Mouse (Mus musculus) heart, postnatal 0 days (tissue): ENCODE measurements at regions not wholly inside any gene's neighbourhood (a gene's known extent, or its start where the extent isn't known, plus 50 kb on each side); places are given as distances from the start of the nearest gene placed in this dataset.

Experiments used
- ATAC-seq: fragments of 200-750 bp; cut with Nextera tagmentation; 2 replicates; pipeline ENCODE4 v1.8.0; 2017; ENCODE audit warnings: low read depth, moderate number of reproducible peaks, moderate library complexity; ENCODE audit not compliant: insufficient read depth
- DNase-seq: peaks from one replicate; pipeline ENCODE4 v3.0.0-alpha.2; 2016; ENCODE audit warnings: low spot score
- H3K27ac ChIP-seq: fragments of 300-500 bp; sonication (generic); 2 replicates; pipeline ENCODE4 v1.5.1; 2014; ENCODE audit warnings: low read depth, mild to moderate bottlenecking
- H3K27me3 ChIP-seq: fragments of 300-500 bp; sonication (generic); 2 replicates; pipeline ENCODE4 v1.6.1; 2014; ENCODE audit warnings: low read length, mixed read lengths; ENCODE audit not compliant: control insufficient read depth, insufficient read depth
- H3K36me3 ChIP-seq: fragments of 300-500 bp; sonication (generic); replicated peaks from 2 replicates; pipeline ENCODE4 v1.6.1; 2014; ENCODE audit warnings: low read length, mixed read lengths; ENCODE audit not compliant: control insufficient read depth, insufficient read depth
- H3K4me1 ChIP-seq: fragments of 300-500 bp; sonication (generic); 2 replicates; pipeline ENCODE4 v1.6.1; 2014; ENCODE audit warnings: antibody characterized with exemption; ENCODE audit not compliant: control insufficient read depth, insufficient read depth
- H3K4me2 ChIP-seq: fragments of 300-500 bp; sonication (generic); 2 replicates; pipeline ENCODE4 v1.6.1; 2014; ENCODE audit warnings: low read depth, mild to moderate bottlenecking, low read length, moderate library complexity
- H3K4me3 ChIP-seq: fragments of 300-500 bp; sonication (generic); 2 replicates; pipeline ENCODE4 v1.5.1; 2014; ENCODE audit warnings: low read depth, low read length
- H3K9ac ChIP-seq: fragments of 300-500 bp; sonication (generic); replicated peaks from 2 replicates; pipeline ENCODE4 v1.6.1; 2014; ENCODE audit warnings: low read depth, low read length, mixed read lengths
- H3K9me3 ChIP-seq: fragments of 300-500 bp; sonication (generic); replicated peaks from 2 replicates; pipeline ENCODE4 v1.6.1; 2016; ENCODE audit warnings: low read length; ENCODE audit not compliant: control insufficient read depth
- CTCF ChIP-seq: IDR thresholded peaks from 2 replicates; pipeline ENCODE4 v1.5.1; 2016; ENCODE audit warnings: antibody characterized with exemption, control low read depth, low read depth
- EP300 ChIP-seq: IDR thresholded peaks from 2 replicates; pipeline ENCODE4 v1.6.1; 2016; ENCODE audit warnings: antibody characterized with exemption, low read depth
- WGBS: fragments of 180-500 bp; shearing (Covaris S2); extraction: QIAGEN DNeasy Blood & Tissue Kit; methylation state at CpG from one replicate; pipeline ENCODE4 v1.1.7; 2014; 5-methylcytosine and 5-hydroxymethylcytosine counted together

DNA sequence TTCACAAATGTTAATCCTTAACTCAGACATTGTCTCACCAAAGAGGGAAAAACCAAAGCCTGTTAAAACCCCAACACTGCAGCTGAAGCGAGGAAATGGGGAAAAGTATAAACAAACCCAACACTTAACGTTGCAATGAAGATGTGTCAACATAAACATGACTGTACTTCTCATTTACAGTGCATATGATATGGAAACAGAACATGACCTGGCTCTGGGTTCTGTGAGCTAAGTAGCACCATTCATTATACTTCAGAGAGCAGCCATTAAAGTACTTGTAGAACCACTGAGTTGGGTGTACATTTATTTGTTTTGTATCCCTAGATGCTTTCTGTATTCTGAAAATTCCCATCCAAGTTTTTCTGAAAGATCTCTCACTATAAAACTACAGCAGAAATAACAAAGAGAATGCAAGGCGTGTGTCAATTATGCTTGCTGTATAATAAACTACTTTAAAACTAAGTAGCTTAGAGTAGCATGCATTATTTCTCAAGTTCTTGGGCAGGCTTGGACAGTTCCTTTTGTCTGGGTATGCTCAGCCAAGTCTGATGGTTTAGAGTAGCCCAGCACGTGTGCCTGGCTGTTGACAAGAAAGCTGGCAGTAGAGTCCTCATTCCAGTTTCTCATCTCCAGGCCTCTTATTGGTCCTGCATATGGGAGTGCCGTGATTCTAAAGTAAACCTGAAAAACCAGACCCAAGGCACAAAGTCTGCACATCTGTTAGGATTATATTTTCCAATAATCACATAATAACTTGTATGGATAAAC, 198.9 kb downstream of the 4933402N22Rik start:
- Histone ChIP-seq H3K4me1 (no peaks in the 10 kb centered on the region), H3K9me3 (no peaks in the 10 kb centered on the region), H3K4me2 (no peak overlapping the region), H3K27me3 (no peaks in the 10 kb centered on the region), H3K27ac (no peak overlapping the region), H3K36me3 (no peaks in the 10 kb centered on the region), H3K4me3 (no peak overlapping the region), H3K9ac (no peak overlapping the region)
- ATAC-seq, result no peak
- no peak for DNase-seq
- WGBS, result 60% methylated on average over 5 of the region's 5 CpGs
- no peak for TF ChIP-seq EP300

- no peak overlapping the region for H3K9ac ChIP-seq
- H3K27ac ChIP-seq, result no peak overlapping the region
- WGBS, result 74% methylated on average over 5 of the region's 5 CpGs
- H3K27me3 ChIP-seq, result no peaks in the 10 kb centered on the region
- no peaks in the 10 kb centered on the region for H3K9me3 ChIP-seq
- ATAC-seq, result no peak
- H3K4me2 ChIP-seq, result no peak overlapping the region
- no peak for DNase-seq
- H3K4me1 ChIP-seq, result no peaks in the 10 kb centered on the region
- TF ChIP-seq CTCF (no peak), EP300 (no peak)
- no peak overlapping the region for H3K4me3 ChIP-seq
- H3K36me3 ChIP-seq, result no peaks in the 10 kb centered on the region
These were observed 207.1 kb downstream of the 4933402N22Rik start for GRCm38 (mm10) chr5:12124935-12125334.

DNA sequence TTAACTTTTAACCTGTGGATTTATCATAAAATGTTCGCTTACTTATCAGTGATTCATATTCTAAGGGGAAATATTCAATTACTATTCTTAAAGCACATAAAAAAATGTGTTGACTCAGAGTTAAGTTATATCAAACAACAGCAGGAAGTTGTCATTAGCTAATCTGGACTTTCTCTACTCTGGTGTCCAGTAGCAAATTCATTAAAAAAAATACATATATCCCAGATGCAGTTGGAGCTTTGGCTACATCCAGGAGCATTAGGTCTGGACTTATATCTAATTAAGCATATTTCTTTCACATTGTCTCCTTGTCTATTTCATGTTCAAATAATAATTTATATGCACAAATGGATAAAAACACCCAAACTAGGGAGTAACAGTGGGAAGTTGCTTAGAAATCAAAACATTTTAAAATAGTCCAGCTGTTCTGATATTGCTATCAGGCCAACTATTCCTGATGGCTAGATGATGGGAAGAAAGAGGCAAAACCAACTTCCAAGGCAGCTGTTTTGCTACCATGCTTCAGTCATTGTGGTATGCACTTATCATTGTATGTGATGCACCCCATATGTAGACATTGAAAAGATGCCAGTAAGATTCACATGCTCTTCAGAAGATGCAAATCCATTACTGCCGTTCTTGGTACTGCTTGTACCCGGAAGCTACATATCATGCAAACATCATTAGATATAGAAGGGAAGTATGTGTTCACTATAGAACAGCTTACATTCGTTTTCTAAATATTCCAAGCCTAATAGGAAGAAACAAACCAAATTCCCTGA, 209.8 kb downstream of the 4933402N22Rik start:
- Histone ChIP-seq H3K4me1 (no peaks in the 10 kb centered on the region), H3K9me3 (no peaks in the 10 kb centered on the region), H3K9ac (no peak overlapping the region), H3K36me3 (no peaks in the 10 kb centered on the region), H3K27ac (no peak overlapping the region), H3K4me3 (no peak overlapping the region), H3K27me3 (no peaks in the 10 kb centered on the region), H3K4me2 (no peak overlapping the region)
- WGBS, result 54% methylated on average over 4 of the region's 4 CpGs
- no peak for ATAC-seq
- DNase-seq, result no peak
- TF ChIP-seq EP300 (no peak), CTCF (no peak)

GRCm38 (mm10) chr5:12138961-12139360, 221.1 kb downstream of the 4933402N22Rik start:
- DNase-seq (no peak), ATAC-seq (no peak)
- no peak overlapping the region for H3K4me3 ChIP-seq
- H3K9me3 ChIP-seq, result no peaks in the 10 kb centered on the region
- no peaks in the 10 kb centered on the region for H3K27me3 ChIP-seq
- H3K9ac ChIP-seq, result no peak overlapping the region
- no peaks in the 10 kb centered on the region for H3K4me1 ChIP-seq
- no peak overlapping the region for H3K27ac ChIP-seq
- H3K36me3 ChIP-seq, result no peaks in the 10 kb centered on the region
- no peak for TF ChIP-seq EP300
- no peak for TF ChIP-seq CTCF
- no peak overlapping the region for H3K4me2 ChIP-seq

DNA sequence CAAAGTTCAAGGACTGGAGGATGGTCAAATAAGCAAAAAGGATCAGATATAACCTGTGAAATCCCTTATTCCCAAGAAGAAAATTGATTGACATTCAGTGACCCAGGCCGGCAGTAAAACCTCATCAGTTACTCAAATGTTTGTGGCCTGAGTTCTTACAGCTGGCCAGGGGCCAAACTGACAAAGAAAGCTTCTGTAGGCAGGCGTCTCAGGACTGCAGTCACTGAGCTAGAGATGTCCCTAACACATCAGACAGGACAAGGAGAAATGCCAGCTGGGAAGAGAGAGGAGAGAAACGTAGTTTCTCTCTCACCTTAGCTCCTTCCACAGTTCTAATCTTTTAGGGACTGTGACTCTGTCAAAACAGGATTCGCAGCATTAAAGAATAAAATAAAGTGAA, 229.9 kb upstream of the Sema3d start:
- H3K4me1 ChIP-seq, result no peaks in the 10 kb centered on the region
- no peak overlapping the region for H3K27ac ChIP-seq
- no peaks in the 10 kb centered on the region for H3K9me3 ChIP-seq
- DNase-seq (no peak), ATAC-seq (no peak)
- no peak overlapping the region for H3K4me3 ChIP-seq
- H3K9ac ChIP-seq, result no peak overlapping the region
- H3K4me2 ChIP-seq, result no peak overlapping the region
- TF ChIP-seq EP300 (no peak), CTCF (no peak)
- WGBS, result 34% methylated on average over 4 of the region's 4 CpGs
- H3K36me3 ChIP-seq, result no peaks in the 10 kb centered on the region
- no peaks in the 10 kb centered on the region for H3K27me3 ChIP-seq
